ENCODE assay signal across 8 mouse cellular contexts in genomic region chr11:30025144-30025543, GRCm38 (mm10). TPM values are rescaled to one million over a fixed set of nuclear protein-coding genes. Genes with fewer than 3 reads are reported as not detected.
A peak's percentile ranks its signal among the peaks of the same experiment; 100 is the strongest.
DNase-seq lines count a peak whose midpoint lies in the region; ATAC-seq and TF ChIP-seq lines count a peak whose summit lies in the region.

No protein-coding gene starts in this region.

- H3K4me1 ChIP-seq in heart, postnatal 0 days (ENCODE audit: control insufficient read depth, insufficient read depth): peaks cover 8% of the 10 kb centered on the region; the same call in 1 of the 2 replicates
- no peaks in the 10 kb centered on the region for H3K4me1 ChIP-seq in brown adipose tissue, adult 24 weeks (ENCODE audit: control insufficient read depth, insufficient read depth, insufficient read length, low read length)
- peaks cover 5% of the 10 kb centered on the region; the same call in 1 of the 2 replicates for H3K4me1 ChIP-seq in hindbrain, embryonic 12.5 days
- H3K4me1 ChIP-seq in midbrain, embryonic 11.5 days (ENCODE audit: control insufficient read depth, insufficient read depth, low read length): peaks cover 9% of the 10 kb centered on the region; the same call in 1 of the 2 replicates

- H3K9me3 ChIP-seq in heart, postnatal 0 days (replicated peaks; ENCODE audit: control insufficient read depth, low read length): no peaks in the 10 kb centered on the region
- H3K9me3 ChIP-seq in hindbrain, embryonic 12.5 days (replicated peaks): no peaks in the 10 kb centered on the region
- H3K9me3 ChIP-seq in midbrain, embryonic 11.5 days (ENCODE audit: control insufficient read depth, low read length): no peaks in the 10 kb centered on the region

- no peak for ATAC-seq in heart, postnatal 0 days (ENCODE audit: insufficient read depth, low read depth)
- no peak for ATAC-seq in hindbrain, embryonic 12.5 days (ENCODE audit: low FRiP score)
- no peak for ATAC-seq in midbrain, embryonic 11.5 days (ENCODE audit: low FRiP score)

- peak overlapping the region; percentile 53; the same call in 1 of the 2 replicates for H3K9ac ChIP-seq in heart, postnatal 0 days (replicated peaks; ENCODE audit: low read depth, low read length)
- H3K9ac ChIP-seq in hindbrain, embryonic 12.5 days: no peak overlapping the region; the same call in 1 of the 2 replicates
- H3K9ac ChIP-seq in midbrain, embryonic 11.5 days (ENCODE audit: low read length): no peak overlapping the region

- H3K4me2 ChIP-seq in heart, postnatal 0 days (ENCODE audit: low read depth, low read length): peak overlapping the region; percentile 97
- peak overlapping the region; percentile 94 for H3K4me2 ChIP-seq in hindbrain, embryonic 12.5 days (replicated peaks)
- H3K4me2 ChIP-seq in midbrain, embryonic 11.5 days: peak overlapping the region; percentile 97

- no peaks in the 10 kb centered on the region for H3K36me3 ChIP-seq in heart, postnatal 0 days (replicated peaks; ENCODE audit: control insufficient read depth, insufficient read depth, low read length)
- no peaks in the 10 kb centered on the region for H3K36me3 ChIP-seq in hindbrain, embryonic 12.5 days
- no peaks in the 10 kb centered on the region for H3K36me3 ChIP-seq in midbrain, embryonic 11.5 days (ENCODE audit: control insufficient read depth, insufficient read depth, low read length)

- H3K4me3 ChIP-seq in heart, postnatal 0 days (ENCODE audit: low read depth, low read length): peak overlapping the region; percentile 60
- peak overlapping the region; percentile 65 for H3K4me3 ChIP-seq in brown adipose tissue, adult 24 weeks (ENCODE audit: insufficient read depth, low read depth, low read length)
- peak overlapping the region; percentile 59 for H3K4me3 ChIP-seq in hindbrain, embryonic 12.5 days
- peak overlapping the region; percentile 57 for H3K4me3 ChIP-seq in midbrain, embryonic 11.5 days (ENCODE audit: low read depth, low read length)

- H3K27me3 ChIP-seq in heart, postnatal 0 days (ENCODE audit: control insufficient read depth, insufficient read depth, low read length): 0 out of 2 replicates have a peak, but pooled peaks cover 13% of the 10 kb centered on the region
- peaks cover 22% of the 10 kb centered on the region for H3K27me3 ChIP-seq in hindbrain, embryonic 12.5 days
- peaks cover 10% of the 10 kb centered on the region; the same call in 1 of the 2 replicates for H3K27me3 ChIP-seq in midbrain, embryonic 11.5 days (ENCODE audit: control insufficient read depth, insufficient read depth, low read length)

- WGBS in heart, postnatal 0 days: 9% methylated on average over 4 of the region's 4 CpGs
- 8% methylated on average over 4 of the region's 4 CpGs for WGBS in hindbrain, embryonic 12.5 days
- WGBS in midbrain, embryonic 11.5 days: 6% methylated on average over 4 of the region's 4 CpGs

- H3K27ac ChIP-seq in heart, postnatal 0 days (ENCODE audit: low read depth): no peak overlapping the region
- no peak overlapping the region for H3K27ac ChIP-seq in brown adipose tissue, adult 24 weeks (replicated peaks; ENCODE audit: low read depth, low read length)
- H3K27ac ChIP-seq in hindbrain, embryonic 12.5 days: no peak overlapping the region
- no peak overlapping the region for H3K27ac ChIP-seq in midbrain, embryonic 11.5 days (ENCODE audit: low read depth, low read length)

- no peak for TF ChIP-seq EP300 in heart, postnatal 0 days (IDR thresholded peaks at IDR 0.05; ENCODE audit: low read depth)

- no peak for TF ChIP-seq CTCF in heart, postnatal 0 days (IDR thresholded peaks at IDR 0.05; ENCODE audit: low read depth)

- DNase-seq in heart, postnatal 0 days (ENCODE audit: low spot score): no peak
- no peak for DNase-seq in heart, adult 11 months
- DNase-seq in midbrain, embryonic 11.5 days (ENCODE audit: low spot score, missing footprints): no peak
- no peak for DNase-seq in adrenal gland, postnatal 10 days
- DNase-seq in cerebellum, postnatal 25 days: no peak
- DNase-seq in spleen, postnatal 4 days (ENCODE audit: low spot score in 2 of 2): no peak

RNA-seq across cellular contexts. Expression of gene Eml6, which starts 0.7 kb away (rescaled TPM):
- 0.77 and 10.6 TPM in 2 replicates for total RNA-seq in heart, postnatal 0 days (2014; rRNA removed; ENCODE audit: low replicate concordance)
- polyA plus RNA-seq in heart, postnatal 0 days (2015; fragmentation: Nextera tagmentation; extraction: Ambion mirVana): 0.33 and 0.63 TPM in 2 replicates
- 1.2 and 1.3 TPM in 2 replicates for polyA plus RNA-seq in brown adipose tissue, adult 24 weeks (2012; ENCODE audit: insufficient read depth, insufficient read length, missing spikeins)
- polyA plus RNA-seq in hindbrain, embryonic 12.5 days (2016; fragmentation: Nextera tagmentation; extraction: Ambion mirVana): 2.4 and 2.5 TPM in 2 replicates
- polyA plus RNA-seq in midbrain, embryonic 11.5 days (2014; fragmentation: Nextera tagmentation; extraction: Ambion mirVana): 1.3 and 1.4 TPM in 2 replicates
- total RNA-seq in adrenal gland, postnatal 10 days (2021): 1 to 10 TPM; 3.0 to 5.3 TPM
